Mouse (Mus musculus) kidney, postnatal 10 days (tissue): ENCODE measurements around the gene Tspan9.

ENCODE experiments used
- DNase-seq: peaks from one replicate; pipeline ENCODE4 v3.0.0; 2021; ENCODE audit warnings: mixed read lengths

Gene Tspan9

DNA sequence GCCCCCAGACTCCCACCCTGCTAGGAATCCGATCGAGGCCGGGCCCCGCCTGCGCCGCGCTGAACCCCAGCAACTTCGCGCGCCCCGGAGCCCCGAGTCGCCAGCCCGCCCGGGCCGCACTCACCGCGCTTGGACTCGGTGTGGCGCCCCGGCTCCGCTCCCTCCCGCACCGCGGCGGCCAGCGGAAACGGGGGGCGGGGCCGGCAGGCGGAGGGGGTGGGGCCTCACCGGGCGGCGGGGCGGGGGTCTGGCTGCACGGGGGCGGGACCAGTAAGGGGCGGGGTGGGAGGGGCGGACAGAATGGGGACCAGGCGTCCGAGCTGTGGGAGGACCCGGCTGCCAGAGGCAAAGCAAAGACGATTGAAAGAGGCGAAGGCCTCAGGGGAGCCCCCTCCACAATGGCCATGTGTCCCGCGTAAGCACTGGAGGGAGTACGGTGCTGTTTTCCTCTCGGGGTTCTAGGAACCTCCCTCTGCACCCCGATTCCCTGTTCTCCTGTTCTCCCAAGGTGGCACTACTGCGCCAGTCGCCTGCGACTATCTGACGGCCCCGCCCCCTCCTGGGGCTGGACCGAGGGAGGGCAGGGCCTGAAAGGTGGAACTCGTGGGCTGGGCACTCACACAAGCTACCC is at the start of gene Tspan9:
TSS of gene Tspan9 (minus strand) at position 205 of the 631 bp plus-strand sequence.
- peak; percentile 91 for DNase-seq

DNA sequence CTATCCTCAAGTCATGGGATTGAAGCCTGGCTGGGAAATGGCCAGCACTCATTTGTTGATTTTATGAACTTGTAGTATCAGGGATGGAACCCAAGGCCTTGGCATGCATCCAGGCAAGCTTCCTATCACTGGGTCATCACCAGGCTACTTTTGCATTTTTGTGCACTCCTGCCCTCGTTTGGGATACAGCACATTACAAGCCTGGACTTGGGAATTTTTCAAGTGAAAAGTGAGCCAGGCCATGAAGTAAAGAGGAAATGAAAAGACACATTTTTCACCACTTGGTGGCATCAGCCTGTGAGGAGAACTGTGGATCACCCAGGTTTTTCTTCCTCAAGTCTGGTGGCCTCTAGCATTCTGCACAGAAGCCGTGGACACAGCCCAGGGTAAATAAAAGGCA is 40.1 kb upstream of the Tspan9 start:
- peak; percentile 27 for DNase-seq

DNA sequence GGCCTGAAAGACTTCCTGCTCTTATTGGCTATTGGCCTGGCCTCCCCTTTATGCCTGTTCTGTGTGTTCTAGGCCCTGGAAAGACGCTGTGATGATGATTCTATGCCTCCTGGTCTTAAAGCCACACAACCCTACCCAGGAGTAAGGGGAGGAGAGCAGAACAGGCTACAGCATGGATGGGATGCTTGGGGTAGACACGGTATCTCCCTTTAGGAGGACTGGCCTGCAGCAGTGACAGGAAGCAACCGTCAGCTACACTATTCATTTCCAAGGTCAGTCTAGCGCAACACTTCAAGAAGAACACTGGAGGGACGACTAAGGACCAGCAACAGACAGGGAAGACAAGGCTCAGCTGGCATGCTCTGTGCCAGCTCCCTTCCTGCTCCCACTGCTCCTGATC is 37.8 kb upstream of the Tspan9 start:
- no peak for DNase-seq

DNA sequence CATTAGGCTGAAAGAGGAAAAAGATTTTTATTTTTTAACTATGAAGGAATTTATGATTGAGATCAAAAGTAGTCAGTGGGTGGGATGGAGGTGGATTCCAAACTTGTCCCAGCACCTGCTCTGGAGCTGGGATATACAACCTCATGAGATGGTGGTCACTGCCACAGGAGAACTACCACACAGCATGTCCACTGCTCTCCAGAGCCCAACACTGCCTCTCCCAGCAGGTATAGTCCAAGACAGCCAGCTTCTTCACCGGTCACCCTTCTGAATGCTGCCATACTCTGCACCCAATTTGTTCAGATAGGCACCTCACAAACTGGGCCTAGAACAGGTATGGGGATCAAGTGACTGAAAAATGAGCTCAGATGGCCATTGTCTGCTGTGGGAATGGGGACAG is 36.3 kb upstream of the Tspan9 start:
- DNase-seq, result no peak

DNA sequence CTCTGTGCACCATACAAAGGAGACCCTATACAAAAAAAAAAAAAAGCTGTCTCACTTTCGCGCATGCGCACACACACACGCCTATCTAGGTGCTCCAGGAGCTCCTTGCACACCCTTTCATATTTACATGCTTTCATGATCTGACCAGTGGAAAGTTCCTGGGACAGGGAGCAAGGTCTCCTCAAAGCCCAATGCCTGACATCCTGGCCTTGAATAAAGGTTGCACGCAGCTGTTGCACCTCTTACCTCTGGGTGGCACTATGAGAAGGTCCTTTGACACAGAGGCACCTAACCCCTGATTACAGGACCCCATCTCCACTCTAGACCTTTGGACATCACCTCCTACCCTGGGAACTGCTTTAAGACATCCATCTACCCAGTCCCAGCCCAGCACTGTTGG is 35.9 kb upstream of the Tspan9 start:
- no peak for DNase-seq

DNA sequence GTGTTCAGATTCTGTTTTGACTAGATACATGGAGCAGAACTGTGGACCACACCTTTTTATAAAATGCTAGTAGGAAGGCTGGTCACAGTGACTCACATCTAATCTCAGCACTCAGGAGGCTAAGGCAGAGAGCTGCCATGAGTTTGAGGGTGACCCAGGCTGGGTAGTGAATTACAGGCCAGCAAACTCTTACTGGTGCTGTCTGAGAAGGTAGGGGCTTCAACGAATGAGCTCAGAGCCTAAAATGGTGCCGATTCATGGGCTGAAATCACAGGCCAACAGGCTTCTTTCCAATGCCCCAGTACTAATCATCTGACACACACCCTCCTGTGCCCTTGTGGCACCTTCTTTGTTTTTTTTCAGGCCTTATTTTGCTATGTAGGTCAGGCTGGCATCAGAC is 35.3 kb upstream of the Tspan9 start:
- no peak for DNase-seq

DNA sequence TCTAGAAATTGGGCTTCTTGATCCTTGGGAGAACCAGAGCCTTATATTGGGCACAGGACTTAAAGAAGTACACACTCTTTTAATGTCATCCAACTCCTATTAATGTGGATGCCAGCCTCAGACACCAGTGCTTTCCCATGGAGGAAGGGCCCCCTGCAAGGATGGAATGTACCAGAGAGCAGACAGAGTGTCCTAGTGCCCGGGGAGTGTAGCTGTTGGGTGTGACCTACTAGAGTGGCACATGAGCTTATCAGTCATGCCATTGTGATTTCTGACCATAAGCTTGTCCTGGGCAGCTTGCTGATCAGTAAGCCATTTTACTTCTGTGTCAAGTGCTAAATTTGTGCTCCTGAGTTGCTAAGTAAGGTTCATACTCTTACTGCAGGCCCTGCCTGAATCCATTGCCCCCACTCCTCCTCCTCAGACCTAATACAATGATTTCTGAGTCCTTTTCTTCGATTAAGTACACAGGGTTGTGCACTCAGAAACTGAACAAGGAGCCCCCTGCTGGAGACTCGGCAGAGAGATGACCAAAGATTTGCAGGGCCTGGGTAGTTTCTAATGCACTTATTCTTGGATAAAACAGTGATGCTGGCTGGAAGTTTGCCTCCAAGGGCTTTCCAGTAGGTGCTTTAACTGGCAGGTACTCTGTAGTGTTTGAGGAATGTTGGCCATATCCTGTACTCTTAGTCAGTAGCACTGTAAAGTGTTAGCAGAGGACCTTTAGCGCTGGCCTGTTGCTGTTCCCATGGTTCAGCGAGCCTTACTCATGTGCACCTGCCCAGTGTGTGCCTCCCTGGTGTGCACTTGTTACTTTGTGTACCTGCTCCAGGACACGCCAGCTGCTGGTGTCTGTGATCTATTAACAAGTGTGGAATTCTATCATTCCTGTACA is 25.6 kb upstream of the Tspan9 start:
- DNase-seq, result peak; percentile 58

DNA sequence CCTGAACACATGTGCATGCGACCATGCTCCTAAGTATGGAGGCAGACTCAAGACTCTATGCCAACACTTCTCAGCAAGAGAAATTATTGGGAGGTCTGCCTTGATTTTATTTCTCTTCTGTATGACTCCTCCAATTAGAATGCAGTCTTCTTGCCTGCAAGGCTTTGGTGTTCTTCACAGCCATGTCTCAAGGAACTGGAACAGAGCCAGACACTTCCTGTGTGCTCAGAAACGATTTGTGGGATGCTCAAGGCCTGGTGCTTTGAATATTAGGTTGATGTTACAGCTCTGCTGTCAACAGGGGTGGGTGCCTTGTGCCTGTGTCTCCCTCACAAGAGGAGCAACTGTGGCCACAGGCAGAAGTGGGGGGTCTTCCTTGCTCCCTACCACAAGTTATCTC is 22.2 kb upstream of the Tspan9 start:
- DNase-seq, result no peak

DNA sequence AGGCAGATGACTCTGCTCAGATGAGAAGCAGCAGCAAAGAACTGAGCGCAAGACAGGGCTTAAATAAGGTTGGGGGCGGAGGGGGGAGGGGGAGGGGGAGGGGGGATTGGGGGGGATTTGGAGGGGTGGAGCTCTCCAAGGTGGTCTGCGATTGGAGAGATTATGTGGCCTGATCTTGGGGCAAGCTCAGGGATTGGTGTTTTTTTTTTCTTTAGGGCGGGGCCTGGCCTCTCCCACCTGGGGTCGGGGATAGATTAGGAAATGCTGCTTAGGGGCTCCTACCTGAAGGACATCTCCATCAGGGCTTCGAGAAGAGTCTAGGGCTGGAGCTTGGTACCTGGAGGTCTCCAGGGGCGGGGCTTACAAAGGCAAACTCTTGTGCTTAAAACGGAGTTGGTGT is 21.2 kb upstream of the Tspan9 start:
- no peak for DNase-seq

DNA sequence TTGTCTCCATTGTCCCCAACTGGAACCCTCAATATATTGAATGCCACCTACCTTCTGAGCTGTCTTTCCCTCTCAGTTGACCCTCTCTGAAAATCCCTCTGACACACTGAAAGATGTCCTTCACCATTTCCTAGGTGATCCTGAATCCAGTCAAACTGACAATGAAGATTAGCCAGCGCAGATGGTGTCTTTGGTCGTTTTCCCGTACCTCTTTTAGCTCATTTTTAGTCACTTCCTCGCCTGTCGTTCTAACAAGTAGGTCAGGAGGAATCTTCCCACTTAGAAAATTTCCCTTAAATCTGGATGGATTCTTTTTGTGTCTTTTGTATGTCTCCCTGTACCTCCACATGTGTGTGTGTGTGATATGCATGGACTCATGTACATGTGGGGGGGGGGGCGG is 15.7 kb upstream of the Tspan9 start:
- no peak for DNase-seq

DNA sequence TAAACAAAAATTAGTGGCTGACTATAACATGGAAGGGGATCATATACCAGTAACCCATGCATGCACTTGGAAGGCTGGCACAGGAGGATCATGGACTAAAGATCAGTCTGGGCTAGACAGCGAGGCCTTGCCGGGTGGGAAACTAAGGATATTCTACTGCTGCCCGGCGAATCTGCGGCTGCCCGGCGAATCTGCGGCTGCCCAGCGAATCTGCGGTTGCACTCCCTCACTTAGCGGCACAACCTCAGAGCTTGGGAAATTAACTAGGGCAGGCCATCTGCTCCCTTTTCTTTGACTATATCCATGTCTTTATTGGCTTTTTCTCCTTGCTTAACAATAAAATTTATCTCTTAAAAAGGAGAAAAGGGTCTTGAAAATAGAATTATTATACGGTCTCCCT is 14.6 kb upstream of the Tspan9 start:
- no peak for DNase-seq

DNA sequence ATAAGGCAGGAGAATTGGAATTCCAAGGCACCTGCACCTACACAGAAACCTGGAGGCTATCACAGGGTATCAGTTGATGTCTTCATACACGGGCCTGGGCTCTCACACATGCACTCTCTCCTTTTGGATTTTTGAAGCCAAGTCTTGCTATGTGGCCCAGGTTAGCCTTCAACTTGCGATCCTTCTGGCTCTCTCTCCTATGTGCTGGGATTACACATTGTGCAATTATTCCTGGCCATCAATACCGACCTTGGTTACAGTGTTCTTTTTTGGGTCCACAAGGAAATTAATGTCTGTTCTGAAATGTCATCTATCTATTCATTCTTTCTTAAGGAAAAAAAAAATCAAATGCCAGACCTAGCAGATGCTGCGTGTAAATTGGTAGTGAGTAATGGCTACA is 13.1 kb upstream of the Tspan9 start:
- no peak for DNase-seq

DNA sequence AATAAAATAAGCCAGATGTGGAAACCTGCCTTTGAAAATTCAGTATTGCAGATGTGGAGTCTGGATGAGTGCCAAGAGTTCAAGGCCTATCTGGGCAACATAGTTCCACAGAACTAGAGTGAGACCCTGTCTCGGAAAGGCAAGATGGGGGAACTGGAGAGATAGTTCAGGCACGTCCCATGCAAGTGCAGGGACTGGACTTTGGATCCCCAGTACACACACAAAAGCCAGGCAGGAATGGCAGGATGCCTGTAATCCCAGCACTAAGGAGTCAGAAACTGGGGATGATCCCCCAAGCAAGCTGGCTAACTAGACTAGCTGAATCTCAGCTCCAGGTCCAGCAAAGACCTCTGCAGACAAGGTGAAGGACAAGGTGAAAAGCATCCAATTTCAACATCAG is 12.5 kb upstream of the Tspan9 start:
- DNase-seq, result no peak

DNA sequence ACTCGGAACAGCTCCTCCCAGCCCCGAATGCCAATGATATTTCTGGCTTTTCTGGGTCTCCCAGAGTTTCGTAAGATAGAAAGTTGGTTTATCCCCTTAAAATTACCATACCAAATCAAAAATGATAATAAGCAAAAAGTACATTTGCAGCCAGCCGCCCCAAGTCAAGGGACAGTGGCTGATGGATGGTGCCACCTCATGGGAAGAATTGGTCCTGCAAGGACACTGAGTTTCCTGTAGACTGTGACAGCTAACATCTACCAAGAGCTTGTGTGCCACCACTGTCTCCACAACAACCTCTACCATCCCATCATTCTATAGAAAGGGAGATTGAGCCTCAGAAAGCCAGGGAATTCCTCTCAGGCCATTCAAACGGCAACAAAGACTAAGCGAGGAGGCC is 2.4 kb upstream of the Tspan9 start:
- peak; percentile 80 for DNase-seq

DNA sequence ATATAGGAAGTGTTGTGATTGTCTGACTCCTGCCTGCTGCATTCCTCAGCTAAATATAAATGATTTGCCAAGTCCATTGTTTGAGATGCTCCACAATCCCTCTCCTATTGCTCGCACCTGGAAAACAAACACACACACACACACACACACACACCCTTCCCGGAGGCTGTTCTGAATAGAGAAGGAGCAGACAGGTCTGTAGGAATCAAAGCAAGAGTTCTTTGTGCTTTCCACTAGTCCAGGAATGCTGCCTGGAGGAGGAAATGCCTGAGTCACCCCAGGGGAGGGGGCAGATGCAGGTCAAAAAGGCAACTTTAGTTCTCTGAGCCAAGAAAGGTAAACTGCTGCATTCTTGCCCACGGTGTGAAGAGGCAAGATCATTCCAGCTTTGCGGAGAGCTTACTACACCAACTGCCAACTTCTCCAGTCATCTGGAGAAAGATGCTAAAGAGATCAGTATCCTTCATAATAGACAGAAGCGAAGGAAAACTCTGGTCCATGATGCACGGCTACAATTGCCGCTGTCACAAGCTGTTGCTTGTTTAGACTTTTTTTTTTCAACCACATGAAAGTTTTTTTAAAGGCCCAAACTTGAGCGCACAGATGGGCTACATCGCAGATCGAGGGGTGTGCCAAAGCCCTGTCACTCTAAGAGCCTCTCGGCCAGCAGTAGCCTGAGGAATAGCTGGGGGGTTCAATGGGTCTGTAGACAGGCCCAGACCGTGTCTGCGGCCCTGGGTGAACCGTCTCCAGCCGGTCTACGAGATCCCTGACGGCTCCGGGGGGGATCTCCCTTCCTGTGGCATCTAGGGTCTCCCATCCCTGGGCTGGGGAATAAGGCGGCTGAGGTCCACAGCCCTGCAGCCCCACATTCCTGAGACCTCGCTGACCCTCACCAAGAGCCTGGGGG is 770 bp downstream of the Tspan9 start:
- DNase-seq, result peak; percentile 89

DNA sequence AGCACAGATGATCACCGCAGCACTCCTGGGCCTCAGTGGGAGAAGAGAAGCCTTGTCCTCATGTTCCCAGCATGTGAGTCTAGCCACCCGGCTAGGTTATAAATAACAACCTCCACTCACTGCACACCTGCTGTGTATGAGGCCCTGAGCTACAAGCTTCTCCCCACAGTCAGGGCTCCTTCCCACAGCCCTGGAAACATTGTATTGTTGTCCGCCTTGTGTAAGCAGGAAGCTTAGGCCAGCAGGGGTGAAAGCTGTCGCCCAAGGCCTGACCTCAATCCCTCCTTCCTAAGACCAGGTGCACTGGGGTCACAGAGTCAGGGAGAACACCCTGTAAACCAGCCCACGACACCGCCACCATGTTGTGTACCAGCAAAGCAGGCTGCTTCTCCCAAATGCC is 2.7 kb downstream of the Tspan9 start:
- DNase-seq, result no peak

DNA sequence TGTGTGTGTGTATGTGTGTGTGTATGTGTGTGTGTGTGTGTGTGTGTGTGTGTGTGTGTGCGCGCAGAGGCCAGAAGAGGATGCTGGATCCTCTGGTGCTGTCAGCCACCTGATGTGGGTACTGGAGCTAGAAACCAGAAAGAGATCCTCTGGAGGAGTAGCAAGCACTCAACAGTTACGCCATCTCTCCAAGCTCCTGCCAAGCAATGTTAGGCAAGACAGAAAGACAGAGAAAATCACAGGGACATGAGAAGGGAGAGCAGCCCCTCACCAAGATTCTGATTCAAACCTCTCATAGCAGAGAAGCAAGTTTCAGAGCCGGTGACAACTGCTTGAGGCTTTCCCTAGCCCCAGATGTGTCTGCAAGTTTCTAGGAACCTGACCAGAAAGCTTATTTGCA is 5.5 kb downstream of the Tspan9 start:
- no peak for DNase-seq

DNA sequence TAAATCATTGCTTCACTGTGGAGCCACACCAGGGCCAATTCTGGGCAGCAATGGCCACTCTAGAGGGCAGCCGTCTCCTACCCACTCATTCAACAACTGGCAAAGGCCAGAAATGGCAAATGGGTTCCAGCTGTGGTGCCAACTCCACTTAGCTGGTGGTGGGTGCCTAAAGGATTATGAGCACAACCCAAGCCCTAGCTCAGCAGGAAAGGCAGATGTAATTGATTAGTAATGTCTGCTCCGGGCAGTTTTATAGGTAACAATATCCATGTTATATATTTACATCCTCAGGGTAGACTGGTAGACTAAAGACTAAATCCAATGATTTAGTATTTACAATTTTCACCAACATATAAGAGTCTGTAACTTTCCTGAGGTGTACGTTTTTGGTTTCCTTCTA is 6.7 kb downstream of the Tspan9 start:
- DNase-seq, result no peak

DNA sequence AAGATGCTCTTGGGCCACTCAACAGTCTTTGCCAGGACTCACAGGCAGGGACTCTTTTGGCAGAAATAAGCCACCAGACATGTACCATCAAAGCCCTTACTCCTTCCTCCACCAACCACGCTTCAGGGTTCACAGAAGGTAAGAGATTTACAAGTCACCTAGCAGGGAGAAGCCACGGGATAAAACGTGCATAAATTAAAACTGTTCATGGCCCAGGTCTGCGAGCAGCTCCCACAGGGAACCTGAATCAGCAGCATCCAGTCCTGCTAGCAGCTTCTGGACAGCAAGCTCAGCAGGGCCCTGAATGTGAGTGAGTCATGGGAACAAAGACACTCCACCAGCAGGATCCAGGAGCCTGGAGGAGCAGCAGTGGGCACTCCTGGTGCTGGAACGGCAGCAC is 7.9 kb downstream of the Tspan9 start:
- DNase-seq, result peak; percentile 9

DNA sequence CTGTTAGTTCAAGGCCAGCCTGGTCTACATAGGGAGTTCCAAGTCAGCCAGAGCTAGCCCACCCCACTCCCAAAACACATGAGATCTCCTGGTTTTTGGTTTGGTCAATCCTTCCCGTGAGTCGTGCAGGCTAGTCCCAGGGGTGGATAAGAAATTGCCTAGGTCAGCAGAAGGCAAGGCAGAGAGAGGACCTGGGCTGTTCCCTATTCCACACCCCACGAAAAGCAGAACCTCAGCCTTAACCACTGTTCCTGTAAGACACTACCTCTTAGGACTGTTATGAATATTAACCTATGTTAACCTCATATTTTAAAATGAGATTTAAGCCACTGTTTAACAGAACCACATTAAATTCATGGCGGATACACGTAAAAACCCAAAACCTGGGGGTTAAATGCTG is 8.4 kb downstream of the Tspan9 start:
- no peak for DNase-seq

DNA sequence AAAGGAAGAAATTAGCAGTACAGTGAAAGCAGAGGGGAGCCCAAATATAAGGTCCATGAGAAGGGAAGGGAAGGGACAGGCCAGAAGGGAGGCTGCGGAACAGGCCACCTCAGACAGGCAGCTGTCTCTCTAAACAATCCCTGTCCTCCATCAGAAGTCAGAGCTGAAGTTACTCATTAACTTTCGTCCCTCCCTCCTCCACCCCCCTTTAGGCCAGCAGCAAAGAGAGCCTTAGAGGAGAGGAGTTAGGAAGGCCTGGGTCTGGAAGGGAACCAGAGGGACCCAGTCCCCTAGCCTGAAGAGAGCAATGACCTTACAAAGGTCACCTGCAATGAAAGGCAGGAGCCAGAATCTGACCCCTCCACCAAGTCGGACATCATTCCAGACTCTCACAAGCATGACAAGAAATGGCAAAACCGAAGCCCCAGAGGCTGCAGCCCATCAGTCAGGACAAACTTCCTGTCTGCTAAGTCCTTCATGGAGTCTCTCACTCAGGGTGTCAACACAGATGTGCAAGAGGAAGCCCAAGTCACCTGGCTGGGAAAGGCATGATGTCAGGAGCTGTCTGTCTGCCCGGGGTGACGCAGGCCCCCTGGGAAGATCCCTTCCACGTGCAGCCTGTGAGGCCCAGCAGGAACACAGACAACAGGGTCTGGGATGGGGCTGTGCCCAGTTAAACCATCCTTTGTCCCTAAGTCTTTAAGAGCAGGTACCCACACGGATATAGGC is 9.0 kb downstream of the Tspan9 start:
- DNase-seq, result peak; percentile 67

DNA sequence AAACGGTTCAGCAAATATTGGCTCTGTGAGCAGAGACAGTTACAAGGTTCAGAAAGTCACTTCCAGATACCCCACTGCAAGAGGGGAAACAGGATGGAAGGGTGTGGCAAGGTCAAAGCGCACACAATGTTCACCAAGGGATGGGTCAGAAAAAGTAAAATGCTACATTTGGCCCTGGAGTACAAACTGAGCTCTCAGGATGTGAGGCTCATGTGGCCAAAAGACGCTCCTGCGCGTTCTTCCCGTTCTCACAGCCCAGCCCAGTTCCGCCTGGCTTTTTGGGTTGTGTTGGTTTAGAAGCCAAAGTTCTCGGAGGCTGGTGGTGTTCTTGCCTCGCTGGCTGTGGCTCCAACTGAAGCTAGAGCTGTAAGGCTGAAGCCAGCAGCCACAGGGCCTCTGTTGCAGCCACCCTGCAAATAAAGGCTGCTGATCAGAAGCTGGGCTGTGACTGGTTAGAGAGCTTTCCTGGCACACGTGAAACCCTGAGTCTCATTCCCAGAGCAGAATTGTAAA is 9.7 kb downstream of the Tspan9 start:
- peak; percentile 67 for DNase-seq

DNA sequence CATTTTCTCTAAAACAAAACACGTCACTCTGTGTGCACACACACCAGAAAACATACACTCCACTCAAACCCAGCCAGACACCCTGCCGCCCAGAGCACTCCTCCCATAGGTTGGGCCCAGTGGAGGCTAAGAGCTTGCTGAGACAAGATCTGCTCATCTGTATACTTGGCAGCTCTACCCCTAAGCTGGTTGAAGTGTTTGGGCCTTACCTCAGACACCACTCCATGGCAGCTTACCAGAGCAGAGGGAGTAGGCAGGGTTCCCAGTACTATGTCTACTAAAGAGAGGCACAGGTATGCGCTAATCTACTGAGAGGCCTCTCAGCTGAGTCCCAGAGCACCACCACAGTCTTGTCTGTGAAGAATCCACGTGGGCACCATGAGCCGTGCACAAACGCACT is 10.8 kb downstream of the Tspan9 start:
- DNase-seq, result no peak
